Mouse (Mus musculus): ENCODE measurements at regions not wholly inside any gene's neighbourhood (a gene's known extent, or its start where the extent isn't known, plus 50 kb on each side); places are given as distances from the start of the nearest gene placed in this dataset.

GRCm38 (mm10) chr8:82196504-82196903 lies 206.5 kb downstream of the Il15 start:
- Histone ChIP-seq H3K4me1 (replicated peaks; ENCODE audit: control insufficient read depth, insufficient read depth, low read length) (no peaks in the 10 kb centered on the region), H3K4me3 (replicated peaks; ENCODE audit: low read length) (no peak overlapping the region), H3K27me3 (replicated peaks; ENCODE audit: control insufficient read depth, insufficient read depth, low read length) (no peaks in the 10 kb centered on the region), H3K36me3 (ENCODE audit: control insufficient read depth, insufficient read depth) (no peaks in the 10 kb centered on the region), H3K4me2 (ENCODE audit: low read length) (no peak overlapping the region), H3K27ac (ENCODE audit: low read length) (no peak overlapping the region), H3K9me3 (ENCODE audit: control insufficient read depth, low read length) (no peaks in the 10 kb centered on the region), H3K9ac (replicated peaks; ENCODE audit: low read depth, low read length) (no peak overlapping the region)
- 45% methylated on average over 3 of the region's 3 CpGs for WGBS
- ATAC-seq, result no peak

- Histone ChIP-seq H3K9ac (replicated peaks; ENCODE audit: low read depth, low read length) (no peak overlapping the region), H3K27ac (ENCODE audit: low read length) (no peak overlapping the region), H3K36me3 (ENCODE audit: control insufficient read depth, insufficient read depth) (no peaks in the 10 kb centered on the region), H3K9me3 (ENCODE audit: control insufficient read depth, low read length) (no peaks in the 10 kb centered on the region), H3K4me2 (ENCODE audit: low read length) (no peak overlapping the region), H3K4me3 (replicated peaks; ENCODE audit: low read length) (no peak overlapping the region), H3K4me1 (replicated peaks; ENCODE audit: control insufficient read depth, insufficient read depth, low read length) (no peaks in the 10 kb centered on the region), H3K27me3 (replicated peaks; ENCODE audit: control insufficient read depth, insufficient read depth, low read length) (no peaks in the 10 kb centered on the region)
- peak; percentile 50; the same call in 1 of the 2 replicates for ATAC-seq
- WGBS, result 75% methylated on average over 5 of the region's 5 CpGs
Observed at GRCm38 (mm10) chr8:82195112-82195511, 207.9 kb downstream of the Il15 start.

GRCm38 (mm10) chr8:82191011-82191410 lies 212.0 kb downstream of the Il15 start:
- no peak overlapping the region for H3K4me3 ChIP-seq (replicated peaks; ENCODE audit: low read length)
- no peaks in the 10 kb centered on the region for H3K36me3 ChIP-seq (ENCODE audit: control insufficient read depth, insufficient read depth)
- no peaks in the 10 kb centered on the region for H3K9me3 ChIP-seq (ENCODE audit: control insufficient read depth, low read length)
- ATAC-seq, result no peak
- H3K27me3 ChIP-seq (replicated peaks; ENCODE audit: control insufficient read depth, insufficient read depth, low read length), result no peaks in the 10 kb centered on the region
- H3K4me1 ChIP-seq (replicated peaks; ENCODE audit: control insufficient read depth, insufficient read depth, low read length), result no peaks in the 10 kb centered on the region
- H3K9ac ChIP-seq (replicated peaks; ENCODE audit: low read depth, low read length), result no peak overlapping the region
- H3K4me2 ChIP-seq (ENCODE audit: low read length), result no peak overlapping the region
- H3K27ac ChIP-seq (ENCODE audit: low read length), result no peak overlapping the region
- 91% methylated on average over 2 of the region's 2 CpGs for WGBS

- Histone ChIP-seq H3K9me3 (ENCODE audit: control insufficient read depth, low read length) (no peaks in the 10 kb centered on the region), H3K27me3 (replicated peaks; ENCODE audit: control insufficient read depth, insufficient read depth, low read length) (no peaks in the 10 kb centered on the region), H3K4me2 (ENCODE audit: low read length) (no peak overlapping the region), H3K4me3 (replicated peaks; ENCODE audit: low read length) (no peak overlapping the region), H3K4me1 (replicated peaks; ENCODE audit: control insufficient read depth, insufficient read depth, low read length) (no peaks in the 10 kb centered on the region), H3K9ac (replicated peaks; ENCODE audit: low read depth, low read length) (no peak overlapping the region), H3K36me3 (ENCODE audit: control insufficient read depth, insufficient read depth) (no peaks in the 10 kb centered on the region), H3K27ac (ENCODE audit: low read length) (no peak overlapping the region)
- no peak for ATAC-seq
- WGBS, result 73% methylated on average over 2 of the region's 2 CpGs
Observed at GRCm38 (mm10) chr8:82187138-82187880, 215.7 kb downstream of the Il15 start.

DNA sequence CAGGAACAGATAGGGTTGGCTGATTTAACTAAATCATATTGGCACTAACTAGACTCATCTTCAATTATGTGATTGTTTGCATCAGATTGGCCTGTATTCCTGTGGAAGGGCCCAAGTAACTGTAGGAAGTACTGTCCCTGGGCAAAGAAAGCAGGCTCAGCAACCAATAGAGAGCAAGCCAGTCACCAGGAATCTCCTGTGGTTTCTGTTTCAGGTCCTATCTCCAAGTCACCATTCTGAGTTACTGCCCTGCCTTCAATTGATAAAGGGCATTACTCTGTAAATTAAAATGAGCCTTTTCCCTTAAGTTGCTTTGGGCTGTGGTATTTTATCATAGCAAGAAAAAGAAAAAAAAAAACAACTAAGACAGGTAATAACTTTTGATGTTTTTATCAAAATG lies 219.0 kb downstream of the Il15 start:
- Histone ChIP-seq H3K4me3 (replicated peaks; ENCODE audit: low read length) (no peak overlapping the region), H3K27me3 (replicated peaks; ENCODE audit: control insufficient read depth, insufficient read depth, low read length) (no peaks in the 10 kb centered on the region), H3K4me1 (replicated peaks; ENCODE audit: control insufficient read depth, insufficient read depth, low read length) (no peaks in the 10 kb centered on the region), H3K9me3 (ENCODE audit: control insufficient read depth, low read length) (no peaks in the 10 kb centered on the region), H3K4me2 (ENCODE audit: low read length) (no peak overlapping the region), H3K36me3 (ENCODE audit: control insufficient read depth, insufficient read depth) (no peaks in the 10 kb centered on the region), H3K27ac (ENCODE audit: low read length) (no peak overlapping the region), H3K9ac (replicated peaks; ENCODE audit: low read depth, low read length) (no peak overlapping the region)
- no peak for ATAC-seq
